Mouse (Mus musculus): ENCODE data around the gene Apoc2. TPM values are rescaled to one million over a fixed set of nuclear protein-coding genes. Genes with fewer than 3 reads are reported as not detected.

Gene Apoc2
- total RNA-seq, 1 experiment, result not detected

DNA sequence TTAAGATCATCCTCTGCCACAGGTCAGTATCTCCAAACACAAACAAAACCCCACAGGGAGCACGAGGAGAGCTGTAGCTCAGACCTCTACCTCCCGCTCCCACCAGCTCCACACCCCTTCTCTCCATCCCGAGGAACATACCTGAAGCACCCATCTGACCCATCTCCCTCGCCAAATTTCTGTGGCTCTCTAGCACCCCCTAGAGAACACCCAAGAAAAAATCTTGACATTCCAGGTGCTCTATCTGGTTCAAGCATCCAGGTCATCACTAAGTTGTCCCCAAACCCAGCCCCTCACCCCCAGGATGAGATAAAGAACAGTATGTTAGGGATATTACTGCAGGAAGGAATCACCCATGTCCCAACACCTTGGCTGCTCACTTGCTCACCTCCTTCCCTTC, 35.5 kb upstream of the Apoc2 start:
- DNase-seq (ENCODE audit: low read depth, low spot score), result no peak
- no peak overlapping the region for H3K4me3 ChIP-seq (ENCODE audit: insufficient read depth in 1 of 2, low read depth in 1 of 2, low read length in 2 of 2, poor library complexity in 1 of 2, severe bottlenecking in 1 of 2)
- peaks cover 55% of the 10 kb centered on the region for H3K36me3 ChIP-seq (ENCODE audit: control insufficient read depth, insufficient read depth, low read length, poor library complexity, severe bottlenecking)
- no peaks in the 10 kb centered on the region for H3K9me3 ChIP-seq (ENCODE audit: control insufficient read depth, insufficient read depth, low read depth, low read length)
- H3K4me1 ChIP-seq (ENCODE audit: control insufficient read depth in 2 of 2, insufficient read depth in 2 of 2, low read length in 2 of 2, poor library complexity in 1 of 2), result peaks cover 0 to 14% of the 10 kb centered on the region in 2 experiments; a peak in 1 of 4 replicates
- in situ Hi-C loops (cut with MboI; ENCODE audit: low sequenced_read_pairs in 2 of 2, unreplicated experiment in 2 of 2), result no loop called here
- H3K9ac ChIP-seq (ENCODE audit: insufficient read depth, low read depth, low read length, poor library complexity, severe bottlenecking), result peak overlapping the region; percentile 27; the same call in 1 of the 2 replicates
- TF ChIP-seq ZC3H11A (IDR thresholded peaks at IDR 0.05; ENCODE audit: borderline replicate concordance, low read depth, low read length) (no peak), ZNF384 (IDR thresholded peaks at IDR 0.05; ENCODE audit: low read depth, low read length) (no peak), CHD2 (IDR thresholded peaks at IDR 0.05; ENCODE audit: low read depth, low read length) (no peak), MAFK (IDR thresholded peaks at IDR 0.05; ENCODE audit: insufficient read depth, low read depth, low read length) (no peak), HCFC1 (IDR thresholded peaks at IDR 0.05; ENCODE audit: borderline replicate concordance, insufficient read depth, low read length) (no peak)
- H3K27ac ChIP-seq (ENCODE audit: insufficient read depth, low read depth, low read length, poor library complexity, severe bottlenecking), result no peak overlapping the region

DNA sequence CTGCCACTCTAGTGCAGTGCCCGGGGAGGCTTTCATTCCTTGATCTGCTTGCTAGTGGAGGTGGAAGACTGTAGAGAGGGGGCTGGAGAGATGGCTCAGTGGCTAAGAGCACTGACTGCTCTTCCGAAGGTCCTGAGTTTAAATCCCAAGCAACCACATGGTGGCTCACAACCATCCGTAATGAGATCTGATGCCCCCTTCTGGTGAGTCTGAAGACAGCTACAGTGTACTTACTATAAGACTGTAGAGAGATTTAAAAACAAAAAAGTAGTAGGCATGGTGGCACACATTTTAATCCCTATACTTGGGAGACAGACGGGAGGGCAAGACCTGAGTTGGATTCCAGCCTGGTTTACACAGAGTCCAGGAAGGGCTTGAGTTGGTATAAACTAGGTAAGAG, 34.7 kb upstream of the Apoc2 start:
- in situ Hi-C loops (cut with MboI; ENCODE audit: low sequenced_read_pairs in 2 of 2, unreplicated experiment in 2 of 2), result no loop called here
- no peak overlapping the region for H3K9ac ChIP-seq (ENCODE audit: insufficient read depth, low read depth, low read length, poor library complexity, severe bottlenecking)
- H3K36me3 ChIP-seq (ENCODE audit: control insufficient read depth, insufficient read depth, low read length, poor library complexity, severe bottlenecking), result peaks cover 54% of the 10 kb centered on the region
- no peak overlapping the region for H3K4me3 ChIP-seq (ENCODE audit: insufficient read depth in 1 of 2, low read depth in 1 of 2, low read length in 2 of 2, poor library complexity in 1 of 2, severe bottlenecking in 1 of 2)
- H3K27ac ChIP-seq (ENCODE audit: insufficient read depth, low read depth, low read length, poor library complexity, severe bottlenecking), result no peak overlapping the region
- peaks cover 0 to 14% of the 10 kb centered on the region in 2 experiments; a peak in 1 of 4 replicates for H3K4me1 ChIP-seq (ENCODE audit: control insufficient read depth in 2 of 2, insufficient read depth in 2 of 2, low read length in 2 of 2, poor library complexity in 1 of 2)
- DNase-seq (ENCODE audit: low read depth, low spot score), result no peak
- TF ChIP-seq MAFK (IDR thresholded peaks at IDR 0.05; ENCODE audit: insufficient read depth, low read depth, low read length), result no peak
- no peak for TF ChIP-seq HCFC1 (IDR thresholded peaks at IDR 0.05; ENCODE audit: borderline replicate concordance, insufficient read depth, low read length)
- TF ChIP-seq CHD2 (IDR thresholded peaks at IDR 0.05; ENCODE audit: low read depth, low read length), result no peak
- no peak for TF ChIP-seq ZNF384 (IDR thresholded peaks at IDR 0.05; ENCODE audit: low read depth, low read length)
- TF ChIP-seq ZC3H11A (IDR thresholded peaks at IDR 0.05; ENCODE audit: borderline replicate concordance, low read depth, low read length), result no peak
- no peaks in the 10 kb centered on the region for H3K9me3 ChIP-seq (ENCODE audit: control insufficient read depth, insufficient read depth, low read depth, low read length)

- DNase-seq (ENCODE audit: low read depth, low spot score), result no peak
- Histone ChIP-seq H3K9ac (ENCODE audit: insufficient read depth, low read depth, low read length, poor library complexity, severe bottlenecking) (no peak overlapping the region), H3K9me3 (ENCODE audit: control insufficient read depth, insufficient read depth, low read depth, low read length) (no peaks in the 10 kb centered on the region), H3K36me3 (ENCODE audit: control insufficient read depth, insufficient read depth, low read length, poor library complexity, severe bottlenecking) (peaks cover 55% of the 10 kb centered on the region), H3K27ac (ENCODE audit: insufficient read depth, low read depth, low read length, poor library complexity, severe bottlenecking) (no peak overlapping the region), H3K4me3 (ENCODE audit: insufficient read depth in 1 of 2, low read depth in 1 of 2, low read length in 2 of 2, poor library complexity in 1 of 2, severe bottlenecking in 1 of 2) (no peak overlapping the region), H3K4me1 (ENCODE audit: control insufficient read depth in 2 of 2, insufficient read depth in 2 of 2, low read length in 2 of 2, poor library complexity in 1 of 2) (peaks cover 0 to 8% of the 10 kb centered on the region in 2 experiments; a peak in 1 of 4 replicates)
- TF ChIP-seq HCFC1 (IDR thresholded peaks at IDR 0.05; ENCODE audit: borderline replicate concordance, insufficient read depth, low read length) (no peak), MAFK (IDR thresholded peaks at IDR 0.05; ENCODE audit: insufficient read depth, low read depth, low read length) (no peak), ZC3H11A (IDR thresholded peaks at IDR 0.05; ENCODE audit: borderline replicate concordance, low read depth, low read length) (no peak), CHD2 (IDR thresholded peaks at IDR 0.05; ENCODE audit: low read depth, low read length) (no peak), ZNF384 (IDR thresholded peaks at IDR 0.05; ENCODE audit: low read depth, low read length) (no peak)
- in situ Hi-C loops (cut with MboI; ENCODE audit: low sequenced_read_pairs in 2 of 2, unreplicated experiment in 2 of 2), result no loop called here
Measured at GRCm38 (mm10) chr7:19710650-19711049, 32.9 kb upstream of the Apoc2 start.

GRCm38 (mm10) chr7:19705271-19705670, 27.5 kb upstream of the Apoc2 start:
- no peak for DNase-seq (ENCODE audit: low read depth, low spot score)
- Histone ChIP-seq H3K9ac (ENCODE audit: insufficient read depth, low read depth, low read length, poor library complexity, severe bottlenecking) (no peak overlapping the region), H3K9me3 (ENCODE audit: control insufficient read depth, insufficient read depth, low read depth, low read length) (no peaks in the 10 kb centered on the region), H3K27ac (ENCODE audit: insufficient read depth, low read depth, low read length, poor library complexity, severe bottlenecking) (no peak overlapping the region), H3K4me3 (ENCODE audit: insufficient read depth in 1 of 2, low read depth in 1 of 2, low read length in 2 of 2, poor library complexity in 1 of 2, severe bottlenecking in 1 of 2) (no peak overlapping the region), H3K4me1 (ENCODE audit: control insufficient read depth in 2 of 2, insufficient read depth in 2 of 2, low read length in 2 of 2, poor library complexity in 1 of 2) (peaks cover 0 to 15% of the 10 kb centered on the region in 2 experiments; a peak in 2 of 4 replicates), H3K36me3 (ENCODE audit: control insufficient read depth, insufficient read depth, low read length, poor library complexity, severe bottlenecking) (peaks cover 49% of the 10 kb centered on the region)
- TF ChIP-seq ZC3H11A (IDR thresholded peaks at IDR 0.05; ENCODE audit: borderline replicate concordance, low read depth, low read length) (no peak), ZNF384 (IDR thresholded peaks at IDR 0.05; ENCODE audit: low read depth, low read length) (no peak), MAFK (IDR thresholded peaks at IDR 0.05; ENCODE audit: insufficient read depth, low read depth, low read length) (no peak), CHD2 (IDR thresholded peaks at IDR 0.05; ENCODE audit: low read depth, low read length) (no peak), HCFC1 (IDR thresholded peaks at IDR 0.05; ENCODE audit: borderline replicate concordance, insufficient read depth, low read length) (no peak)
- in situ Hi-C loops (cut with MboI; ENCODE audit: low sequenced_read_pairs in 2 of 2, unreplicated experiment in 2 of 2), result no loop called here

Data from ES-E14 (cell line).